Mouse (Mus musculus): ENCODE measurements at regions not wholly inside any gene's neighbourhood (a gene's known extent, or its start where the extent isn't known, plus 50 kb on each side); places are given as distances from the start of the nearest gene placed in this dataset.

DNA sequence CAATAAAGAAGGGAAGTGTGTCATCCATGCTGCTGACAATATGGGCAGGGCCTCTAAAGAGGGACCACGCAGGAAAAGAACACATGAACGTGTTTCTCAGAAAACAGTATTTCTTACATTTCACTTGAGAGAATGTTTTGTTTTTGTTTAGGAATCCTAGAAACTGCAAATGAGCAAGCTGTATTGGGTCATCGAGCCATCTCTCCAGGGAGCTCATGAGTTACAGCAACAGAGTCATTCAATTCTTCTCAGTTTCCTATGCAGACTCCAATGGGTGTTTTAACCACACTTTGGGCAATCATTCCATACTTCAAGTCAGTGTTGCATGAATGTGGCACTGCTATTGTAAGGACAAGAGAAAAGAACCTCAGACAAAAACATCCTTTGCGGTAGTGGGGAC, 403.6 kb downstream of the Slc22a22 start:
- H3K4me1 ChIP-seq (ENCODE audit: control insufficient read depth, insufficient read depth, low read length) = no peaks in the 10 kb centered on the region
- H3K4me3 ChIP-seq (ENCODE audit: low read depth, low read length) = no peak overlapping the region
- H3K27ac ChIP-seq (replicated peaks; ENCODE audit: low read depth, low read length) = no peak overlapping the region
- no peaks in the 10 kb centered on the region for H3K36me3 ChIP-seq (ENCODE audit: control insufficient read depth, insufficient read depth, low read length)
- no peak overlapping the region for H3K4me2 ChIP-seq (ENCODE audit: low read depth, low read length)
- no peak for DNase-seq (ENCODE audit: low spot score)
- ATAC-seq (ENCODE audit: low read depth) = no peak
- no peak overlapping the region for H3K9ac ChIP-seq (ENCODE audit: low read depth, low read length)
- WGBS = 72% methylated on average over 4 of the region's 4 CpGs
- H3K27me3 ChIP-seq (replicated peaks; ENCODE audit: control insufficient read depth, insufficient read depth, low read length) = no peaks in the 10 kb centered on the region
- peaks cover under 1% of the 10 kb centered on the region; the same call in 1 of the 2 replicates for H3K9me3 ChIP-seq (ENCODE audit: control insufficient read depth, low read length)

DNA sequence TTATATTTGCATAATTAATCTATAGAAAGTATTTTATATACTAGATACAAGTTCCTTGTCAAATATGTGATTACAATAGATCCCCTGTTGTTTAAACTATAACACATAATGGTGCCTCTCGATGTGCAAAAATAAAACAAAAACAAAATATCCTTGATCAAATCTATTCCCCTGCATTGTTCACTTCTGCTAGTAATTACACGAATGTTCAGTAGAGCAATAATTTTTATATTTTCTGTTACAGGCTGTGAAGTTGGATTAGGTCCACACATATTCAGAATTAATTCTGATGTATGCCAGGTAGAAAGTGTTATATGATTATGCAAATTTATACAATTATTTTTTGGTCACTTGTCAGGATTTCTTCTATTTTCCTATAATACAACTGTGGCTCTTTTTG, 415.9 kb downstream of the Slc22a22 start:
- DNase-seq (ENCODE audit: low spot score) = no peak
- no peaks in the 10 kb centered on the region for H3K4me1 ChIP-seq (ENCODE audit: control insufficient read depth, insufficient read depth, low read length)
- no peaks in the 10 kb centered on the region for H3K36me3 ChIP-seq (ENCODE audit: control insufficient read depth, insufficient read depth, low read length)
- no peaks in the 10 kb centered on the region for H3K9me3 ChIP-seq (ENCODE audit: control insufficient read depth, low read length)
- WGBS = 87% methylated on average over 2 of the region's 2 CpGs
- no peak overlapping the region for H3K27ac ChIP-seq (replicated peaks; ENCODE audit: low read depth, low read length)
- no peak overlapping the region for H3K4me2 ChIP-seq (ENCODE audit: low read depth, low read length)
- H3K4me3 ChIP-seq (ENCODE audit: low read depth, low read length) = no peak overlapping the region
- H3K9ac ChIP-seq (ENCODE audit: low read depth, low read length) = no peak overlapping the region
- no peak for ATAC-seq (ENCODE audit: low read depth)
- H3K27me3 ChIP-seq (replicated peaks; ENCODE audit: control insufficient read depth, insufficient read depth, low read length) = no peaks in the 10 kb centered on the region

DNA sequence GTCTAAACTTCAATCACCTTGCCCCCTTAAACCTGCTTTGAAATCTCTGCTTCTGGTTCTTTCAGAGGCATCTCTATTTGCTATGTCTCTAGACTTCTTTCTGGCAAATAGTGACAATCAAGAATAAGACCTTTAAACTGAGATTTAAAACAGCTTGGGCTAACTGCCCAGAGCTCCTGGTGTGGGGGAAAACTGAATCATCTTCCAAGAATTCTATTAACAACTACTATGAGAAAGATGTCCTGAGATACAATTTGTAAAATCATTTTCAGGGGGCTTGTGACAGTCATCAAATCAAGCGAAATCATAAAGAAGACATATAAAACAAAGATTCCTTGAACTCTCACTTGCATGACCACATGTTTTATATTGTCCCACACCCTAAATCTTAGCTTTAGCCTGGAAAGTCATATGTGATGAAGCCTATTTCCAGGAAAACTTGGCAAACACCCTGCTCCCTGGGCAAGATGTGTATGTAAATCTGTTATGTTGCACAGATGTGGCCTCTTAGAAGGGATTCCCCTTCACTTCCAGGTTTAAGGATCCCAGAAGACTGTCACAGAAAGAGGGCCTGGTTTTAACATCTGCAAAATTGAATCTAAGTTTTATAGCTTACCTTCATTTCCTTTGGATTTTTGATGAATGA, 417.8 kb downstream of the Slc22a22 start:
- H3K27ac ChIP-seq (replicated peaks; ENCODE audit: low read depth, low read length) = no peak overlapping the region
- H3K9me3 ChIP-seq (ENCODE audit: control insufficient read depth, low read length) = no peaks in the 10 kb centered on the region
- H3K4me1 ChIP-seq (ENCODE audit: control insufficient read depth, insufficient read depth, low read length) = no peaks in the 10 kb centered on the region
- H3K9ac ChIP-seq (ENCODE audit: low read depth, low read length) = no peak overlapping the region
- no peaks in the 10 kb centered on the region for H3K27me3 ChIP-seq (replicated peaks; ENCODE audit: control insufficient read depth, insufficient read depth, low read length)
- no peak overlapping the region for H3K4me2 ChIP-seq (ENCODE audit: low read depth, low read length)
- H3K4me3 ChIP-seq (ENCODE audit: low read depth, low read length) = no peak overlapping the region
- ATAC-seq (ENCODE audit: low read depth) (no peak), DNase-seq (ENCODE audit: low spot score) (peak; percentile 80)
- no peaks in the 10 kb centered on the region for H3K36me3 ChIP-seq (ENCODE audit: control insufficient read depth, insufficient read depth, low read length)
- WGBS = 68% methylated on average over 1 of the region's 1 CpGs

DNA sequence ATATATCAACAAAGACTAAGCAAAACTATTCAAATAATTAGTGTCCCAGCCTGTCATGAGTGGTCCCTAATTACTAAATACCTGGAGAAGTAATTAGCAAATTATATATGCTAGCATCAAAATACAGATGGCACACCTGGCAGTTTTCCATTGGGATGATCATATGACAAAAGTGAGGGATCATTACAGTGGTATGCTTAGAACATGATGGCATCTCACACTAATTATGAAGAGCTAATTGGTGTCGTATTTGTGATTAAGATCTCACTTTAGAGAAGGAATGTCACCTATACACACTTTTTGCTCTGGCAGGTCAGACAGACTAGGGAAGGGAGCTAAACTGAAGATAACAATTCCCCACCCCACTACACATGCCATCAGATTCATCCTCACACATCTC, 425.1 kb downstream of the Slc22a22 start:
- no peaks in the 10 kb centered on the region for H3K27me3 ChIP-seq (replicated peaks; ENCODE audit: control insufficient read depth, insufficient read depth, low read length)
- ATAC-seq (ENCODE audit: low read depth) (no peak), DNase-seq (ENCODE audit: low spot score) (no peak)
- H3K4me2 ChIP-seq (ENCODE audit: low read depth, low read length) = no peak overlapping the region
- WGBS = 63% methylated on average over 1 of the region's 1 CpGs
- H3K36me3 ChIP-seq (ENCODE audit: control insufficient read depth, insufficient read depth, low read length) = no peaks in the 10 kb centered on the region
- H3K4me3 ChIP-seq (ENCODE audit: low read depth, low read length) = no peak overlapping the region
- H3K9ac ChIP-seq (ENCODE audit: low read depth, low read length) = no peak overlapping the region
- no peaks in the 10 kb centered on the region for H3K9me3 ChIP-seq (ENCODE audit: control insufficient read depth, low read length)
- no peak overlapping the region for H3K27ac ChIP-seq (replicated peaks; ENCODE audit: low read depth, low read length)
- H3K4me1 ChIP-seq (ENCODE audit: control insufficient read depth, insufficient read depth, low read length) = no peaks in the 10 kb centered on the region

DNA sequence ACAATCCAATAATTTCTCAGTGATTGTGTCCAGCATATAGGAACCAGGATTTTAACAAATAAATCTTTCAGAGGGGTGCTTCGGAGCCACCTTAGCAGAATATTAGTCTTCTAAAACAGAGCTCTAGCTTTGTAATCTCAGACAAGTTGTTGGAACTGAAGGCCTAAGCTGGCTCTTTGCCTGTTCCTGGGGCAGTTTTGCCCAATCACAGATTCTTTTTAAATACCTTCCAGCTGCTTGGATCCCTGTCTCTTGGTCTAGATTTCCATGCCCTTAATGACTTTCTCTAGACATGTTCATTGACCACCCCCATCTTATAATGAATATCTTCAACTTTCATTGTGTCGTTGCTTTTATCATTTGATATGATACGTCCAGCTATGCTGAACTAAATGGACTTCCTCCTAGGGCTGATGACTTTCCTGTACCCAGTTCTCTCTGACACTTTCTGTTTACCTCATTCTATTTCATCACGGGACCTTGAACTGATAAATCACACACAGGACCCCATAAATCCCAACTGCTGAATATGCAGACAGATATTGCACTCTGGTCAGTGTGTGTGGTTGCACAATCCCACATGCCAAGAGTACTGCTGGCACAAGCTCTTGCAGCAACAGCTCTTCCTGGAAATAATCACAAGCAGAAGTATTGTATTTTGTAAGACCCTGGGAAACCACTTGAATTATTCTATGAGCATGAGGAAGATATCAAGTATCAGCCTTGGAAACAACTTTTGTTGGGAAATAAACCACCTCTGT, 440.4 kb downstream of the Slc22a22 start:
- Histone ChIP-seq H3K27me3 (replicated peaks; ENCODE audit: control insufficient read depth, insufficient read depth, low read length) (no peaks in the 10 kb centered on the region), H3K9me3 (ENCODE audit: control insufficient read depth, low read length) (no peaks in the 10 kb centered on the region), H3K9ac (ENCODE audit: low read depth, low read length) (no peak overlapping the region), H3K4me3 (ENCODE audit: low read depth, low read length) (no peak overlapping the region), H3K4me2 (ENCODE audit: low read depth, low read length) (no peak overlapping the region), H3K4me1 (ENCODE audit: control insufficient read depth, insufficient read depth, low read length) (peaks cover 7% of the 10 kb centered on the region; the same call in 1 of the 2 replicates), H3K27ac (replicated peaks; ENCODE audit: low read depth, low read length) (no peak overlapping the region), H3K36me3 (ENCODE audit: control insufficient read depth, insufficient read depth, low read length) (no peaks in the 10 kb centered on the region)
- WGBS = 73% methylated on average over 4 of the region's 4 CpGs
- no peak for ATAC-seq (ENCODE audit: low read depth)
- DNase-seq (ENCODE audit: low spot score) = peak; percentile 41

DNA sequence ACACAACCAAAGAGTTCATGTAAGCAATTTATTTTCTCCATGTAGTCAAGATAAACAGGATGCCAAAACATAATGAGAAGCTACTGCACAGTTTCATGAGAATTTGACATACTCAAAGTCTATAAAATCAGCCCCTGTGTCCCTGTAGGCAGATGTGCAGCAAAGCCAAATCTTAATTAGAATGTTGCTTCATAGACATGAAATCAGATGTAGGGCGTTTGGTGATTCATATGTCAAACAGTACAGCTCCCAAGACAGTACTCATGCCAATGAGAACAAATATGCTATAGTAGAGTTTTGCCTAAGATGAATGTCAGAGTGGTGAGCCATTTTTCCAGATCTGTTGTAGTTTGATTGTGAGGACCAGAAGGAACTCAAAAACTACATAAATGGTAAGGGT, 444.4 kb downstream of the Slc22a22 start:
- Histone ChIP-seq H3K27ac (replicated peaks; ENCODE audit: low read depth, low read length) (no peak overlapping the region), H3K27me3 (replicated peaks; ENCODE audit: control insufficient read depth, insufficient read depth, low read length) (no peaks in the 10 kb centered on the region), H3K4me2 (ENCODE audit: low read depth, low read length) (no peak overlapping the region), H3K9ac (ENCODE audit: low read depth, low read length) (no peak overlapping the region), H3K4me3 (ENCODE audit: low read depth, low read length) (no peak overlapping the region), H3K9me3 (ENCODE audit: control insufficient read depth, low read length) (no peaks in the 10 kb centered on the region), H3K36me3 (ENCODE audit: control insufficient read depth, insufficient read depth, low read length) (no peaks in the 10 kb centered on the region), H3K4me1 (ENCODE audit: control insufficient read depth, insufficient read depth, low read length) (no peaks in the 10 kb centered on the region)
- no peak for ATAC-seq (ENCODE audit: low read depth)
- no peak for DNase-seq (ENCODE audit: low spot score)
- WGBS = 70% methylated on average over 1 of the region's 1 CpGs

Data from embryonic facial prominence, embryonic 14.5 days (tissue).